Mouse (Mus musculus): ENCODE measurements around the gene Olfr152.

Olfr152 gene

DNA sequence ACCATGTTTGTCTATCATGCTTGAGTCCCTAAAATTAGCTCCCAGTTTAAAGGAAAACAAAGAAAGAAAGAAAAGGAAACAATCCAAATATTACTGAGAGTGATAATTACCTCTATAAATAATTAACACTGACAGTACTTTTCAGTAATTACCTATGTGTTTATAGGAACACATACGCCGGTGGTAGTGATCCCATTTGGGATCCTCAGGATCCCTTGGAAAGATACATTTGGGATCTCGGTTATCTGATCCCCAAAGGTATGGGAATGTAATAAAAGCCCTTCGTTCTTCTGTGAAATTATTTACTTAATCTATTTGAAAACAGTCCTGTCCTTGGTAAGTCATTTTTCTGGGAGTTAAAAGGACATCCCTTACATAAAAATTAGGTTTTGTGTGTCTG lies at the start of gene Olfr152:
Gene Olfr152, plus strand, starts transcription at position 301 of the 400 bp plus-strand sequence.
- DNase-seq, result no peak

- no peak for DNase-seq
These were observed 39.4 kb upstream of the Olfr152 start, which contains the start of gene Olfr1138 for GRCm38 (mm10) chr2:87739878-87740277. TSS of gene Olfr1138 (minus strand) at chr2:87739978.

DNA sequence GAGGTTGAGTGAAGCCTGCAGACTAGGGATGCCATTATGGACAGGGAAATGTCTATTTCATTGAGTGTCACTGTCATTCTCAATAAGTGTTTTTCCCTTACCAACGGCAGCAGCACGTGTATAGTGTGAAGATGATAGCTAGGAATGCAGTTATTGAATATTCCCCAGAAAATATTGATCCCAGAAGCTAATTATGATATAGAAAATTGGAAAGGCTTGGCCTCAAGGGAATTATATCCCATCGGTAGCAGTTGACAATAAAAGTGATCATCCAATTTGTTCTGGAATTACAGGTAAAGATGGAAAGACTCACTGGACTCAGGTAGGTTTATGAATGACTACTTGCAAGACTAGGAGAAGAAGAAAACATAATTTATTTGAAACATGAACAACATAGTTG lies 35.8 kb upstream of the Olfr152 start, which contains the start of gene Olfr1140:
Gene Olfr1140, plus strand, starts transcription at position 301 of the 400 bp plus-strand sequence.
- no peak for DNase-seq

- no peak for DNase-seq
These were observed 25.4 kb upstream of the Olfr152 start, which contains the start of gene Olfr1141 for GRCm38 (mm10) chr2:87753891-87754290. TSS of gene Olfr1141 (minus strand) at chr2:87753991.

DNA sequence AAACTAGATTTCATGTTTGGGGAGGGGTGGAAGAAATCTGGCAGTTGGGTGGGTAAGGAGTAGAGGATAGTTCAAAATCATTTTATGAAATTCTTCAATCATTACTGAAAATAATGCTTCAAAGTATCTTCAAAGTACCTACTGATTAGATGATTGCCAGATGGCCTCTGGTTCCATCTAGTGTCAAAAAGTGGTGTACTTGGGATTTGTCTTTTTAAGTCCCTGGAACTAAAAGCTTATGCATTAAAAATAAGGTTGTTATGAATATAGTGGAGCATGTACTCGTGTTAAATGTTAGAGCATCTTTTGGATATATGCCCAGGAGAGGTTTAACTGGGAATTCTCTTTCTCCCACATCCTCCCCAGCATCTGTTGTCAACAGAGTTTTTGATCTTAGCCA lies 3.1 kb upstream of the Olfr152 start:
- DNase-seq, result no peak

GRCm38 (mm10) chr2:87800292-87800691 lies 21.0 kb downstream of the Olfr152 start, which contains the start of gene Olfr1143:
TSS of gene Olfr1143 (plus strand) at chr2:87800592.
- no peak for DNase-seq

GRCm38 (mm10) chr2:87809522-87809921 lies 30.2 kb downstream of the Olfr152 start, which contains the start of gene Olfr1145:
TSS of gene Olfr1145 (plus strand) at chr2:87809822.
- DNase-seq, result no peak

- no peak for DNase-seq
These were observed 51.0 kb downstream of the Olfr152 start, which contains the start of gene Olfr1148 for GRCm38 (mm10) chr2:87830233-87830632. TSS of gene Olfr1148 (plus strand) at chr2:87830533.
